Mouse (Mus musculus) macrophage (primary cell): Measurements from ENCODE around the gene Xrcc2. TPM values are rescaled to one million over a fixed set of nuclear protein-coding genes. Genes with fewer than 3 reads are reported as not detected.
"Not testable (repeated sequence)": the region's sequence is repeated elsewhere in the genome, so short reads cannot be mapped to it uniquely, and the experiment has no call there.

Source experiments
- H3K27ac ChIP-seq: fragments of 350-480 bp; formaldehyde crosslinking; 2 replicates; pipeline ENCODE4 v1.9.0; 2021
- H3K36me3 ChIP-seq: fragments of 350-480 bp; formaldehyde crosslinking; 2 replicates; pipeline ENCODE4 v1.9.0; 2021; ENCODE audit errors: inconsistent target
- H3K4me3 ChIP-seq: fragments of 350-480 bp; formaldehyde crosslinking; 2 replicates; pipeline ENCODE4 v1.9.0; 2021; ENCODE audit errors: inconsistent target
- H3K79me2 ChIP-seq: fragments of 350-480 bp; formaldehyde crosslinking; 2 replicates; pipeline ENCODE4 v1.9.0; 2021; ENCODE audit errors: inconsistent target
- WGBS: methylation state at CpG from one replicate; pipeline ENCODE4 v1.1.7; 2026; ENCODE audit warnings: inconsistent platforms; ENCODE audit not compliant: missing documents; 5-methylcytosine and 5-hydroxymethylcytosine counted together
- polyA plus RNA-seq: library from polyadenylated mRNA; stranded (reverse); fragments of 250-400 nt; gene quantifications from 3 replicates; pipeline ENCODE4 v1.2.4, GENCODE M21; 2018; ENCODE audit warnings: inconsistent platforms
- total RNA-seq, 78 experiments: library from RNA; depleted of rRNA; stranded (reverse); fragments of 250-400 nt; gene quantifications; 1 replicate in 9 of 78; 2 replicates in 24 of 78; 3 replicates in 43 of 78; 4 replicates in 2 of 78; pipeline ENCODE4 v1.2.4; 2018; ENCODE audit warnings: inconsistent platforms in 56 of 78

The Xrcc2 gene
- 10 to 100 TPM in 4 of 26 experiments, 1 to 10 TPM in 18, under 1 TPM in 4; 0.41 to 21.5 (median 4.2) TPM for total RNA-seq (2018; cell fraction: chromatin; rRNA removed)
- 1 to 10 TPM in 21 of 26 experiments, under 1 TPM in 5; 0.38 to 2.6 (median 1.6) TPM for total RNA-seq (2018; cell fraction: cytosol; rRNA removed)
- total RNA-seq (2018; cell fraction: nucleus; rRNA removed): 10 to 100 TPM in 2 of 26 experiments, 1 to 10 TPM in 20, under 1 TPM in 4; 0.60 to 25.1 (median 3.0) TPM
- polyA plus RNA-seq: 1.3 to 4.8 TPM (median 1.8 TPM) in 3 replicates

DNA sequence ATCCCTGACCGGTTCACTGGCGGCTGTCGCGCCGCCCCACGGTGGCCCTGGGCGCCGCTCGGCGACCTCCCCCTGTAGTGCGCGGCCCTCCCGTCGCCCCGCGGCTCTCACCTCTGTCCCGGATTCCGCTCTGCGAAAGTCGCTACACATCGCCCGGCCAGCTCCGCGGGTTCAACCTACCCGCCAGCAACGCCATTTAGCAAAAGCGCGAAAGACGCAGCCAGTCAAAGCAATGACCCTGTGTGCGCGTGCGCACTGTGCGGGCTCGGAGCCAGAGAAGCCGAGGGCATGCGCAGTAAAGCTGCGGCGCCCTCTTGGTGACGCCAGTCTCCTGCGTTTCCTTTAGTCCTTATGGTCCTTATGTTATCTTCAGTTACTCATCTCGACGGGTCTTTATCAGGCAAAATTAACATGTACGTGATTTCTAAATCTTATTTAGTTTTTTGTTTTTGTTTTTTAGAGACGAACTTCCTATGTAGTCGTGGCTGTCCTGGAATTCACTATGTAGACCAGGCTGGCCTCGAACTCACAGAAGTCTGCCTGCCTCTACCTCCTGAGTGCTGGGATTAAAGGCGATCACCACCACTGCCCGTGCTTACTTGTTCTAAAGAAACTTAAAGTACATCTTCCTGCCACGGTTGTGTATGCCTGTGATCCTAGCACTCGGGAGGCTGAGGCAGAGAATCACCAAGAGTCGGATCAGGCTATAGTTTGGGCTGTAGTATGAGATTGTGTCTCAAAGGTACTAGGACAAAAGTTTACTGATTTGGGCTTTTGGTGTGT is at the start of gene Xrcc2:
TSS of gene Xrcc2 (minus strand) at position 259 of the 783 bp plus-strand sequence.
- WGBS: 10% methylated on average over 47 of the region's 51 CpGs
- H3K4me3 ChIP-seq: peak within 1 kb of the TSS; percentile 65
- peaks cover 9% of the 10 kb centered on the region; the same call in 1 of the 2 replicates for H3K79me2 ChIP-seq
- H3K36me3 ChIP-seq: no peaks in the 10 kb centered on the region
- no peak within 1 kb of the TSS for H3K27ac ChIP-seq

DNA sequence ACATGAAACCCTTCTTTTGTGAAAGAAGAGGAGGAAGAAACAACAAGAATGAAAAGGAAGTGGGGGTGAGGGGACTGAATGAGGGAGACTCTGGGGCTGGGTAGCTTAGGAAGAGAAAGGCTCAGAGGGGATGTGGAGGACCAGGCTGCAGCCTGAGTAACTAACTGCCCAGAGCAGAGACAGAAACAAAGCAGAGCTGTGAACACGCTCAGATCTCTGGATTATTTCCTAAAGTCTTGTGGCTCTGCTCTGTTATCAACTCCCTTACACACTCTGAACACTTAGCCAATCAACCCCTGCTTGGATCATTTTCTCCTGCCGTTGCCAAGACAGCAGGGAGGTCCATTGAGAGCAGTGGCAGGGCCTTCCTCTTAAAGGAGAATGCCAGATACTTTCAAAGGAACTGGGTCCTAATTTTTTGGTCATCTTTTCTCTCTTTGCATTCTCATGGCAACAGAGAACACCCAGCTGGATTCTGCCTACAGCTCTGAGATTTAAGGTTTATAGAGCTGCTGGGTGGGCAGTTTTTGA is 48.7 kb upstream of the Xrcc2 start:
- H3K79me2 ChIP-seq: no peaks in the 10 kb centered on the region
- H3K27ac ChIP-seq: no peak overlapping the region
- no peaks in the 10 kb centered on the region for H3K36me3 ChIP-seq
- H3K4me3 ChIP-seq: no peak overlapping the region
- 25% methylated on average over 2 of the region's 2 CpGs for WGBS

- Histone ChIP-seq H3K36me3 (no peaks in the 10 kb centered on the region), H3K79me2 (no peaks in the 10 kb centered on the region), H3K4me3 (no peak overlapping the region), H3K27ac (no peak overlapping the region)
- 75% methylated on average over 8 of the region's 8 CpGs for WGBS
These were observed 48.1 kb upstream of the Xrcc2 start for GRCm38 (mm10) chr5:25753556-25754235.

DNA sequence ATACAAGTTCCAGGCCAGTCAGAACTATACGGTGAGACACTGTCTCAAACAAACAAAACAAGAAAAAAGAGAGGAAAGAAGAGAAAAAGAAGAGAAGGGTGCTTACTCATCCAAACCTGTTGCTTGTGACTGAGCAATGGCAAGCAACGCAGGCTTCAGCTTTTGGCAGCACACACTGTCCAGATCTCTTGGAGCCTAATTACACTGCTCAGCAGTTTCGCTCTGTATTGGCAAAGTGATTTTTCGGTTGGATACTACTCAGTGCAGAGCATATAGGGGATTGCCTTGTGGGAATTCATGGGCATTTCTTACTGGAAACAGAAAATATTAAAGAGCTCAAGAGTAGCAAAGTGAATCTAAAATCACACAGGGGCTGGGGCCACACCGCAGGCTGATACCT is 47.2 kb upstream of the Xrcc2 start:
- no peak overlapping the region for H3K4me3 ChIP-seq
- no peaks in the 10 kb centered on the region for H3K79me2 ChIP-seq
- WGBS: 95% methylated on average over 5 of the region's 5 CpGs
- no peaks in the 10 kb centered on the region for H3K36me3 ChIP-seq
- no peak overlapping the region for H3K27ac ChIP-seq

DNA sequence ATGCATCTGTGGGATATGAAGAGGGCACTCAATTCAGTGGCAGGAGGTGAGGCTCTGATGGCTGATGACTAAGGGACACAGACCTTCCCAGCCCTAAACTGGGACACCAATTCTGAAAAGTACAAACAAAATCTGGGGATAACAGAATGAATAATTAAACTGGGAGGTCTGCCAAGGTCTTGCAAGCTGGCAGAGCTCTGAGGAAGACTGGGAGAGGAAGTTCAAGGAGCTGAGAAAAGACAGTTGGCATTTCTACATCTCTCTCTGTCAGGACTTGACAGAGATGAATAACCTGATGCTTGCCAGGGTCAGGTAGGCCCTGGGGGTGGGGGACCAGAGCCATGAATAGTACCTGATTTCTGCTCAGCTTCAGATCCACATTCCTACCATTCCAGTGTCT is 45.9 kb upstream of the Xrcc2 start:
- Histone ChIP-seq H3K4me3 (no peak overlapping the region), H3K79me2 (no peaks in the 10 kb centered on the region), H3K27ac (no peak overlapping the region), H3K36me3 (no peaks in the 10 kb centered on the region)

- H3K36me3 ChIP-seq: no peaks in the 10 kb centered on the region
- no peaks in the 10 kb centered on the region for H3K79me2 ChIP-seq
- H3K4me3 ChIP-seq: no peak overlapping the region
- 83% methylated on average over 3 of the region's 3 CpGs for WGBS
- no peak overlapping the region for H3K27ac ChIP-seq
These were observed 43.0 kb upstream of the Xrcc2 start for GRCm38 (mm10) chr5:25748613-25749012.

DNA sequence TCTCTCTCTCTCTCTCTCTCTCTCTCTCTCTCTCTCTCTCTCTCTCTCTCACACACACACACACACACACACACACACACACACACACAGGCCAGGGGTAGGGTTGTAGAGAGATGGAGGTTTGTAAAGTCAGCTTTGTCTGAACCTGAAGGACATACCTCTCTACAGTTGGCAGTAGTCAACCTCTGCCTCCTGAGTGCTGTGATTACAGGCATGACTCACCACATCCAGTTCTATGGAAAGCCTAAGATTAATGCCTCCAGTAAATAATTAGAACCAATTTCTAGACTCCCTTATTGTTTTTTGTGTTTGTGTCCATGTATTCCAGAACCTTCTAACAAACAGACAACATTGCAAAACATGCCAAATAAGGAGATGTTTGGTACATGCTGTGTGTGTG is 42.3 kb upstream of the Xrcc2 start:
- Histone ChIP-seq H3K27ac (no peak overlapping the region), H3K79me2 (no peaks in the 10 kb centered on the region), H3K36me3 (no peaks in the 10 kb centered on the region), H3K4me3 (no peak overlapping the region)

DNA sequence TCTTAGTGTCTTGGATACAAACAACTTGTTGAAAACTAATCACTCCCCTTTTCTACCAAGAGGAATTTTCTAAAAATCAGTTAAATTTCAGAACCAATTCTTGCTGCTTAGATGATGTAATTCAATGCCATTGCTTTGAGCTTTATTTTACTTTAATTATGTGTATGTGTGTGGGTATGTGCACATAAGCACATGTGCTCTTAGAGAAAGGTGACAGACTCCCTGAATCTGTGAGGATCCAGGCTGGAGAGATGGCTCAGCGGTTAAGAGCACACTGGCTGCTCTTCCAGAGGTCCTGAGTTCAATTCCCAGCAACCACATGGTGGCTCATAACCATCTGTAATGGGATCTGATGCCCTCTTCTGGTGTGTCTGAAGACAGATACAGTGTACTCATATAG is 33.3 kb upstream of the Xrcc2 start:
- H3K36me3 ChIP-seq, H3K27ac ChIP-seq, H3K79me2 ChIP-seq, H3K4me3 ChIP-seq: not testable (repeated sequence)
- 100% methylated on average over 1 of the region's 1 CpGs for WGBS

DNA sequence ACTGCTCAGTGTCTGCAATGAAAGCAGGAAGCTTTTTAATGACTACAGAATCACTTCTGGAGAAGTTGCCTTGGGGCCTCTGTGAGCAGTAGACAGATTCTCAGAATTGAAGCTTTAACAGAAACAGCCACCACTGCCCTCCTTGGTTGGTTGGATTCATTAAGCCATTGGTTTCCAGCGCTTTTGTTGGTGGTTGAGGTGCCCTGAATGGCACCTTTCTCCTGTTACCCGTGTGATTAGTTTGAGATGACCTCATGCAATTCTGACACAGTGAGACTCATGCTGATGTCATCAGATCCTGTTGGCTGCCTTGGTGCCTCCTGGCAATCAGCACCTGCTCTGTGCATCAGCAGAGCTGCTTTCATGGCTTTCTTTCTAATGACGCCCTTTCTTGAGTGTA is 32.8 kb upstream of the Xrcc2 start:
- no peaks in the 10 kb centered on the region for H3K36me3 ChIP-seq
- H3K27ac ChIP-seq: no peak overlapping the region
- H3K79me2 ChIP-seq: no peaks in the 10 kb centered on the region
- 74% methylated on average over 3 of the region's 3 CpGs for WGBS
- H3K4me3 ChIP-seq: no peak overlapping the region

DNA sequence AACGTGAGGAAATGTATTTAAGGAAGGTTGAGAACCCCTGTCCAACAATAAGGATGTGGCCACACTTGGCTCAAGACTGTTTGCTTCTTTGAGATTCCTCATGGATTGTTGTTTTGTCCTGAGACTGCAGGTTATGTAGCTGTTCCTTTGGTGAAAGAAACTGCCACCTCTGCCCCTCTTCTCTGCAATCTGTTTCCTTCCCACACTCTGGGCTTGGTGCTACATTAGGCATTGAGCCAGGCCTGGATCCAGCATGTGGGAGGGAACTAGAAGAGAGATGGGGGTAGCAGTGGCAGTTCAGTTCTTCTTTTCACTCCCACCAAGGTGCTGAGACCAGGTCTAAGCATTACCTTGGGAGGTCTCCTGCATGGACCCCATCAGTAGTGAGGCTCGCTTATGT is 30.2 kb upstream of the Xrcc2 start:
- H3K79me2 ChIP-seq: no peaks in the 10 kb centered on the region
- H3K4me3 ChIP-seq: no peak overlapping the region
- WGBS: 75% methylated on average over 2 of the region's 2 CpGs
- H3K27ac ChIP-seq: no peak overlapping the region
- H3K36me3 ChIP-seq: no peaks in the 10 kb centered on the region

GRCm38 (mm10) chr5:25734318-25734717 is 28.7 kb upstream of the Xrcc2 start:
- Histone ChIP-seq H3K79me2 (no peaks in the 10 kb centered on the region), H3K4me3 (no peak overlapping the region), H3K36me3 (no peaks in the 10 kb centered on the region), H3K27ac (no peak overlapping the region)
- 9% methylated on average over 1 of the region's 1 CpGs for WGBS

DNA sequence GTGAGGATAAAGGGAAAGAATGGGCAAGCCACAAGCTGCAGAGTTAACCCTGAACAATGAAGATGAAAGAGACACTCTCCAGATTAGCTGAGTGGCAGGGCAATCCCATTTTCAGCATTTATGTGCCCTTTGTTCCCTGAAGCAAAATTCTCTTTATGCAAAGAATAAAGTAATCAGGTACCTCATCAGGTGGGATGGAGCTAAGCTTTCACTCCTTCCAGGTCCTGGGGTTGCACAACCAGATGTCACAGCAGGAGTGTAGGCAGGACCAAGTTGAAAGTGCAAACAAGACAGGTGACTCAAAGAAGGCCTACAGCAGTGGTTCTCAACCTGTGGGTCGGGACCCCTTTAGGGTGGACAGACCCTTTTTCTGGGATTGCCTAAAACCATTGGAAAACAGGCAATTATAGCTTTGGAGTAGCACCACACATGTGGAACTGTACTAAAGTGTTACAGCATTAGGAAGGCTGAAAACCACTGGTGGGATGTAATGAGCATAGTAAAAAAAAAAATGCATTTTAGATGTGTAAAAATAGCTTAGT is 18.6 kb upstream of the Xrcc2 start:
- Histone ChIP-seq H3K4me3 (no peak overlapping the region), H3K79me2 (no peaks in the 10 kb centered on the region), H3K36me3 (no peaks in the 10 kb centered on the region), H3K27ac (no peak overlapping the region)
- WGBS: 63% methylated on average over 1 of the region's 1 CpGs

DNA sequence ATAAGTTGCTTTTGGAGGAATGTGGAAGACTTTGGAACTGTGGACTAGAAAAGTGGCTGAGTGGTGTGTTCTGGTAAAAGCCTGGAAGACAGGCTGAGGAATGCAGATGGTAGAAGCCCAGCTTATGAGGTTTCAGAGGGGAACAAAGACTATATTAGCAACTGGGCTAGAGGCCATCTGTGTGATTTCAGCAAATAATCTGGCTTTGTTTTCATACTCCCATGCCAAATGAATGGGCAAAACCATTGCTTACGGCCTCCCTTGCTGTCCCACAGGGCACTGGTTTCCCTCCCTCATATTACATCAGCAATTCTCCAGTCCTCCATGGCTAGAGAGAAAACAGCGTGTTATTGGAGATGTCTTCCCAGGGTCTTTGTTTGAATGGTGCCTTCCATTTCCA is 17.4 kb upstream of the Xrcc2 start:
- 95% methylated on average over 2 of the region's 2 CpGs for WGBS

GRCm38 (mm10) chr5:25719390-25719789 is 13.8 kb upstream of the Xrcc2 start:
- WGBS: 93% methylated on average over 4 of the region's 4 CpGs
- Histone ChIP-seq H3K36me3 (no peaks in the 10 kb centered on the region), H3K27ac (no peak overlapping the region), H3K79me2 (no peaks in the 10 kb centered on the region), H3K4me3 (no peak overlapping the region)

More for the DNA sequence above, 17.4 kb upstream of the Xrcc2 start:
- no peaks in the 10 kb centered on the region for H3K36me3 ChIP-seq
- H3K79me2 ChIP-seq: no peaks in the 10 kb centered on the region
- H3K27ac ChIP-seq: no peak overlapping the region
- no peak overlapping the region for H3K4me3 ChIP-seq
